Mouse (Mus musculus): ENCODE measurements around the gene Olfr898. TPM values are rescaled to one million over a fixed set of nuclear protein-coding genes. Genes with fewer than 3 reads are reported as not detected.

Gene Olfr898
- not detected in 2 replicates for polyA plus RNA-seq (2015; fragmentation: Nextera tagmentation; extraction: Ambion mirVana)

DNA sequence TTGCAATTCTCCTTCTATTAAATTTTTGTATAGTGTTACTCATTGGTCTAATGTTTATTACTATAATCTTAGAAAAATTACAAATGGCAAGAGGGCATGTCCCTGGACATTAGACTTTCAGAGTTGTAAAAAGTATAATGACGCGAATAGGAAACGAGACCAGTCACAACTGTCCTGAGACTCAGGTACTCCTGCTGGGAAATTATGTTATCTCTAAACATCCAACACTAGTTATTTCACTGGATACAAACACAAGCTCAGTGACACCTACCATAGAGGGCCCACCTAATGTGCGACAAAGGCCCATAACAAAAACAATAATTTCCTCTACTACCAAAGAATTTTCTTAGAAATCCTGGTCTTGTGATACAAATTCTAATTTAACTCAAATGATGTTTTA lies at the start of gene Olfr898:
Olfr898 (plus strand) TSS at position 301 of the 400 bp plus-strand sequence.
- no peak for DNase-seq (ENCODE audit: low spot score)

DNA sequence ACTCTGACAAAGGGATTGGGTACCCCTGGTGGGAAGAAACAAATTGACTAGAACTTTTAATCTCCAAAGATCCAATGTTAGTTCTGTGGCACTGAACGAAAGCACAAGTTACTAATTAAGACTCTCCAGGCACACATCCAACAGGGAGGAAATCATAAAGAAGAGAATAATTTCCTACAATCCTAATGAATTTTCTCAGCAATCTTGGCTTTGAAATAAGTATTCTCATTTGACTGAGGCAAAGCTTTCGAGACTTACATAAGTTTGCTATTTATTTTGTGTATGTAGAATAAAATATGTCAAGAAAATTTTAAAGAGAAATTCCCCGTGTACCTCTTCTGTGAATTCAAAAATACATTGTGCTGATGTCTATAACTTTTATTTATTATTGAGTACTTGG lies 19.5 kb upstream of the Olfr898 start, which contains the start of gene Olfr25:
Olfr25 (plus strand) TSS at position 301 of the 400 bp plus-strand sequence.
- DNase-seq (ENCODE audit: low spot score): no peak

DNA sequence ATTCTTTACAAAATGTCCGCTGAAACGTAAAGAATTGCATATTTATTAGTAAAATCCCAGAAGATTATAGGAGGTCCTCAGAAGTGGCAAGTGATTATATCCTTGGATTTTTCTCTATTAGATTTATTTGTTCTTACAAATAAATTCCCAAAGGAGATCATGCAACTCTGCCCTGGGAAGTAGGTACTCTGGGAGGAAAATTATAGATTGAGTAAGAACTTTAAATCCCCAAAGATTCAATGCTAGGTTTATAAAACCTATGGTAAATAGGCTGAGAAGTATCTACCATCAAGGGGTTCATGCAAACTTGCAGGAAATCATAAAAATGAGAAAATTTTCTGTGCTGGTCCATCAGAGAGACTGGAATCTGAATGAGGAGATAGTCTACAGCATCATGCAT lies 18.4 kb downstream of the Olfr898 start, which contains the start of gene Olfr250:
Olfr250 (plus strand) TSS at position 301 of the 400 bp plus-strand sequence.
- DNase-seq (ENCODE audit: low spot score): no peak

DNA sequence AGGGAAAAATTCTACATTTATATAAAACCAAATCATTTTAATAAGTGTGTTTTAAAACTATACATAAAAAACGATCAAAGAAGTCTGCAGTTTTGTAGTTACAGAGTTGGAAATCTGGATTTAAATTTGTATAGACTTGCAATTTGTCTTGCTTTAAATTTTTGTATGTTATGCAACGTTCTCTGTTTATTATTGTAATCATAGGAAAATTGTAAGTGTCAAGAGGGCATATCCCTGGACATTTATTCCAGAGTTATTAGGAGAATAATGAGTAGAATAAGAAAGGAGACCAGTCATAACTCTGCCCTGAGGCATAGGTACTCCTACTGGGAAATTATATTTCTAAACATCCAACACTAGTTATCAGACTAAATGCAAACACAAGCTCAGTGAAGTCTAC lies 28.6 kb downstream of the Olfr898 start, which contains the start of gene Olfr251:
Olfr251 (plus strand) TSS at position 301 of the 400 bp plus-strand sequence.
- DNase-seq (ENCODE audit: low spot score): no peak

DNA sequence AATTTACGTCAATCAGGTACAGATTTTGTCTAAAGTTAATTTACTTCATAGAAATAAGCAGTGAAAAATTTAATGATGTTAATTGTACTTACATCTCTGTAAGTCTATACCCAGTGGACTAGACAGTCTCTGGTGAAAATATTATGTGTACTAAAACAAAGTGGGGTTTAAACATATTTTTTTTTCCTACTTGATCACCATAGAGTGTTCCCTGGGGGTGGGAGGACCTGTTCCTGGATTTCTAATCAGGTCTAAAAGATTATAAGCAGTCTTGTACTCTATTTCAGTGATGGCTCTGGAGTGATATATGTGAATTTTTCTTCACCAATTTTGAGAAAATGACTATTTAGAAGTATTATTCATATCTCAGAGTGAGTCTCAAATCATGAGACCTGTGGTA lies 53.2 kb downstream of the Olfr898 start, which contains the start of gene Olfr147:
Olfr147 (plus strand) TSS at position 301 of the 400 bp plus-strand sequence.
- no peak for DNase-seq (ENCODE audit: low spot score)

Other genes with a start within 250 kb of the Olfr898 start
- not detected in 2 replicates for gene Olfr888, start 240.3 kb upstream of the Olfr898 start, polyA plus RNA-seq (2015; fragmentation: Nextera tagmentation; extraction: Ambion mirVana)
- gene Olfr889, start 233.2 kb upstream of the Olfr898 start, polyA plus RNA-seq (2015; fragmentation: Nextera tagmentation; extraction: Ambion mirVana): 0.06 and 0.12 TPM in 2 replicates
- not detected in 2 replicates for gene Olfr890, start 205.9 kb upstream of the Olfr898 start, polyA plus RNA-seq (2015; fragmentation: Nextera tagmentation; extraction: Ambion mirVana)
- not detected in 2 replicates for gene Olfr891, start 167.6 kb upstream of the Olfr898 start, polyA plus RNA-seq (2015; fragmentation: Nextera tagmentation; extraction: Ambion mirVana)
- gene Olfr893, start 140.0 kb upstream of the Olfr898 start, polyA plus RNA-seq (2015; fragmentation: Nextera tagmentation; extraction: Ambion mirVana): not detected in 2 replicates
- not detected in 2 replicates for gene Olfr894, start 130.4 kb upstream of the Olfr898 start, polyA plus RNA-seq (2015; fragmentation: Nextera tagmentation; extraction: Ambion mirVana)
- not detected in 2 replicates for gene Olfr143, start 95.6 kb upstream of the Olfr898 start, polyA plus RNA-seq (2015; fragmentation: Nextera tagmentation; extraction: Ambion mirVana)
- not detected in 2 replicates for gene Olfr895, start 80.6 kb upstream of the Olfr898 start, polyA plus RNA-seq (2015; fragmentation: Nextera tagmentation; extraction: Ambion mirVana)
- gene Olfr896-ps1, start 57.3 kb upstream of the Olfr898 start, polyA plus RNA-seq (2015; fragmentation: Nextera tagmentation; extraction: Ambion mirVana): not detected in 2 replicates
- not detected in 2 replicates for gene Olfr25, start 19.4 kb upstream of the Olfr898 start, polyA plus RNA-seq (2015; fragmentation: Nextera tagmentation; extraction: Ambion mirVana)
- gene Olfr250, start 18.5 kb downstream of the Olfr898 start, polyA plus RNA-seq (2015; fragmentation: Nextera tagmentation; extraction: Ambion mirVana): not detected in 2 replicates
- not detected in 2 replicates for gene Olfr251, start 28.7 kb downstream of the Olfr898 start, polyA plus RNA-seq (2015; fragmentation: Nextera tagmentation; extraction: Ambion mirVana)
- not detected in 2 replicates for gene Olfr147, start 53.3 kb downstream of the Olfr898 start, polyA plus RNA-seq (2015; fragmentation: Nextera tagmentation; extraction: Ambion mirVana)
- gene Olfr901, start 81.0 kb downstream of the Olfr898 start, polyA plus RNA-seq (2015; fragmentation: Nextera tagmentation; extraction: Ambion mirVana): not detected in 2 replicates
- not detected in 2 replicates for gene Olfr902, start 99.2 kb downstream of the Olfr898 start, polyA plus RNA-seq (2015; fragmentation: Nextera tagmentation; extraction: Ambion mirVana)
- gene Olfr904, start 114.7 kb downstream of the Olfr898 start, polyA plus RNA-seq (2015; fragmentation: Nextera tagmentation; extraction: Ambion mirVana): not detected in 2 replicates
- gene Olfr905, start 122.7 kb downstream of the Olfr898 start, polyA plus RNA-seq (2015; fragmentation: Nextera tagmentation; extraction: Ambion mirVana): not detected in 2 replicates
- gene Olfr906, start 138.7 kb downstream of the Olfr898 start, polyA plus RNA-seq (2015; fragmentation: Nextera tagmentation; extraction: Ambion mirVana): not detected in 2 replicates
- not detected in 2 replicates for gene Olfr907, start 147.4 kb downstream of the Olfr898 start, polyA plus RNA-seq (2015; fragmentation: Nextera tagmentation; extraction: Ambion mirVana)
- not detected in 2 replicates for gene Olfr911-ps1, start 173.2 kb downstream of the Olfr898 start, polyA plus RNA-seq (2015; fragmentation: Nextera tagmentation; extraction: Ambion mirVana)
- not detected in 2 replicates for gene Olfr910, start 189.4 kb downstream of the Olfr898 start, polyA plus RNA-seq (2015; fragmentation: Nextera tagmentation; extraction: Ambion mirVana)
- not detected in 2 replicates for gene Olfr912, start 231.8 kb downstream of the Olfr898 start, polyA plus RNA-seq (2015; fragmentation: Nextera tagmentation; extraction: Ambion mirVana)
- gene Olfr913, start 244.3 kb downstream of the Olfr898 start, polyA plus RNA-seq (2015; fragmentation: Nextera tagmentation; extraction: Ambion mirVana): not detected in 2 replicates

Data from thymus, postnatal 0 days (tissue).